Mouse (Mus musculus): ENCODE measurements at regions not wholly inside any gene's neighbourhood (a gene's known extent, or its start where the extent isn't known, plus 50 kb on each side); places are given as distances from the start of the nearest gene placed in this dataset.

GRCm38 (mm10) chr17:4296521-4297155, 600.6 kb upstream of the Nox3 start:
- no peaks in the 10 kb centered on the region for H3K27me3 ChIP-seq (ENCODE audit: control insufficient read depth, insufficient read depth, low read length)
- H3K9ac ChIP-seq (replicated peaks; ENCODE audit: low read depth, low read length) = no peak overlapping the region
- H3K4me2 ChIP-seq (ENCODE audit: low read depth, low read length) = no peak overlapping the region
- WGBS = 84% methylated on average over 6 of the region's 6 CpGs
- no peaks in the 10 kb centered on the region for H3K4me1 ChIP-seq (ENCODE audit: control insufficient read depth, insufficient read depth, low read length)
- no peak overlapping the region for H3K4me3 ChIP-seq (ENCODE audit: low read depth, low read length)
- no peaks in the 10 kb centered on the region for H3K36me3 ChIP-seq (ENCODE audit: control insufficient read depth, insufficient read depth, low read length)
- ATAC-seq (ENCODE audit: low read depth) = no peak
- H3K27ac ChIP-seq (ENCODE audit: low read depth, low read length) = no peak overlapping the region
- H3K9me3 ChIP-seq (ENCODE audit: control insufficient read depth, low read length) = no peaks in the 10 kb centered on the region

GRCm38 (mm10) chr17:4297156-4297535, 601.1 kb upstream of the Nox3 start:
- no peaks in the 10 kb centered on the region for H3K27me3 ChIP-seq (ENCODE audit: control insufficient read depth, insufficient read depth, low read length)
- ATAC-seq (ENCODE audit: low read depth) = no peak
- no peaks in the 10 kb centered on the region for H3K36me3 ChIP-seq (ENCODE audit: control insufficient read depth, insufficient read depth, low read length)
- no peak overlapping the region for H3K4me3 ChIP-seq (ENCODE audit: low read depth, low read length)
- no peaks in the 10 kb centered on the region for H3K4me1 ChIP-seq (ENCODE audit: control insufficient read depth, insufficient read depth, low read length)
- no peak overlapping the region for H3K9ac ChIP-seq (replicated peaks; ENCODE audit: low read depth, low read length)
- H3K9me3 ChIP-seq (ENCODE audit: control insufficient read depth, low read length) = no peaks in the 10 kb centered on the region
- no peak overlapping the region for H3K27ac ChIP-seq (ENCODE audit: low read depth, low read length)
- H3K4me2 ChIP-seq (ENCODE audit: low read depth, low read length) = no peak overlapping the region
- 57% methylated on average over 1 of the region's 1 CpGs for WGBS

- Histone ChIP-seq H3K9ac (replicated peaks; ENCODE audit: low read depth, low read length) (no peak overlapping the region), H3K27me3 (ENCODE audit: control insufficient read depth, insufficient read depth, low read length) (no peaks in the 10 kb centered on the region), H3K4me2 (ENCODE audit: low read depth, low read length) (no peak overlapping the region), H3K4me3 (ENCODE audit: low read depth, low read length) (no peak overlapping the region), H3K4me1 (ENCODE audit: control insufficient read depth, insufficient read depth, low read length) (no peaks in the 10 kb centered on the region), H3K9me3 (ENCODE audit: control insufficient read depth, low read length) (no peaks in the 10 kb centered on the region), H3K27ac (ENCODE audit: low read depth, low read length) (no peak overlapping the region), H3K36me3 (ENCODE audit: control insufficient read depth, insufficient read depth, low read length) (no peaks in the 10 kb centered on the region)
- WGBS = 82% methylated on average over 12 of the region's 12 CpGs
- ATAC-seq (ENCODE audit: low read depth) = no peak
Observed at GRCm38 (mm10) chr17:4301142-4301853, 605.2 kb upstream of the Nox3 start.

- no peaks in the 10 kb centered on the region for H3K9me3 ChIP-seq (ENCODE audit: control insufficient read depth, low read length)
- no peaks in the 10 kb centered on the region for H3K27me3 ChIP-seq (ENCODE audit: control insufficient read depth, insufficient read depth, low read length)
- no peak overlapping the region for H3K27ac ChIP-seq (ENCODE audit: low read depth, low read length)
- no peak overlapping the region for H3K9ac ChIP-seq (replicated peaks; ENCODE audit: low read depth, low read length)
- H3K4me1 ChIP-seq (ENCODE audit: control insufficient read depth, insufficient read depth, low read length) = 0 out of 2 replicates have a peak, but pooled peaks cover 3% of the 10 kb centered on the region
- no peak for ATAC-seq (ENCODE audit: low read depth)
- no peak overlapping the region for H3K4me3 ChIP-seq (ENCODE audit: low read depth, low read length)
- H3K4me2 ChIP-seq (ENCODE audit: low read depth, low read length) = no peak overlapping the region
- WGBS = 35% methylated on average over 4 of the region's 4 CpGs
- no peaks in the 10 kb centered on the region for H3K36me3 ChIP-seq (ENCODE audit: control insufficient read depth, insufficient read depth, low read length)
Observed at GRCm38 (mm10) chr17:4311785-4312379, 615.8 kb upstream of the Nox3 start.

- Histone ChIP-seq H3K4me1 (ENCODE audit: control insufficient read depth, insufficient read depth, low read length) (no peaks in the 10 kb centered on the region), H3K36me3 (ENCODE audit: control insufficient read depth, insufficient read depth, low read length) (no peaks in the 10 kb centered on the region), H3K4me2 (ENCODE audit: low read depth, low read length) (no peak overlapping the region), H3K9ac (replicated peaks; ENCODE audit: low read depth, low read length) (no peak overlapping the region), H3K27me3 (ENCODE audit: control insufficient read depth, insufficient read depth, low read length) (no peaks in the 10 kb centered on the region), H3K27ac (ENCODE audit: low read depth, low read length) (no peak overlapping the region), H3K4me3 (ENCODE audit: low read depth, low read length) (no peak overlapping the region), H3K9me3 (ENCODE audit: control insufficient read depth, low read length) (no peaks in the 10 kb centered on the region)
- ATAC-seq (ENCODE audit: low read depth) = no peak
- WGBS = 86% methylated on average over 4 of the region's 4 CpGs
Observed at GRCm38 (mm10) chr17:4319141-4319540, 623.1 kb upstream of the Nox3 start.

GRCm38 (mm10) chr17:4328810-4329209, 632.7 kb upstream of the Nox3 start:
- Histone ChIP-seq H3K4me2 (ENCODE audit: low read depth, low read length) (no peak overlapping the region), H3K27ac (ENCODE audit: low read depth, low read length) (no peak overlapping the region), H3K27me3 (ENCODE audit: control insufficient read depth, insufficient read depth, low read length) (no peaks in the 10 kb centered on the region), H3K9ac (replicated peaks; ENCODE audit: low read depth, low read length) (no peak overlapping the region), H3K36me3 (ENCODE audit: control insufficient read depth, insufficient read depth, low read length) (no peaks in the 10 kb centered on the region), H3K9me3 (ENCODE audit: control insufficient read depth, low read length) (no peaks in the 10 kb centered on the region), H3K4me1 (ENCODE audit: control insufficient read depth, insufficient read depth, low read length) (no peaks in the 10 kb centered on the region), H3K4me3 (ENCODE audit: low read depth, low read length) (no peak overlapping the region)
- ATAC-seq (ENCODE audit: low read depth) = no peak
- 74% methylated on average over 1 of the region's 1 CpGs for WGBS

GRCm38 (mm10) chr17:4331650-4332049, 635.6 kb upstream of the Nox3 start:
- Histone ChIP-seq H3K4me2 (ENCODE audit: low read depth, low read length) (no peak overlapping the region), H3K36me3 (ENCODE audit: control insufficient read depth, insufficient read depth, low read length) (no peaks in the 10 kb centered on the region), H3K4me1 (ENCODE audit: control insufficient read depth, insufficient read depth, low read length) (no peaks in the 10 kb centered on the region), H3K27ac (ENCODE audit: low read depth, low read length) (no peak overlapping the region), H3K9ac (replicated peaks; ENCODE audit: low read depth, low read length) (no peak overlapping the region), H3K27me3 (ENCODE audit: control insufficient read depth, insufficient read depth, low read length) (no peaks in the 10 kb centered on the region), H3K9me3 (ENCODE audit: control insufficient read depth, low read length) (no peaks in the 10 kb centered on the region), H3K4me3 (ENCODE audit: low read depth, low read length) (no peak overlapping the region)
- ATAC-seq (ENCODE audit: low read depth) = no peak
- WGBS = 63% methylated on average over 9 of the region's 9 CpGs

- Histone ChIP-seq H3K36me3 (ENCODE audit: control insufficient read depth, insufficient read depth, low read length) (no peaks in the 10 kb centered on the region), H3K9ac (replicated peaks; ENCODE audit: low read depth, low read length) (no peak overlapping the region), H3K9me3 (ENCODE audit: control insufficient read depth, low read length) (no peaks in the 10 kb centered on the region), H3K4me3 (ENCODE audit: low read depth, low read length) (no peak overlapping the region), H3K27me3 (ENCODE audit: control insufficient read depth, insufficient read depth, low read length) (no peaks in the 10 kb centered on the region), H3K4me1 (ENCODE audit: control insufficient read depth, insufficient read depth, low read length) (no peaks in the 10 kb centered on the region), H3K4me2 (ENCODE audit: low read depth, low read length) (no peak overlapping the region), H3K27ac (ENCODE audit: low read depth, low read length) (no peak overlapping the region)
- no peak for ATAC-seq (ENCODE audit: low read depth)
- WGBS = 92% methylated on average over 4 of the region's 4 CpGs
Observed at GRCm38 (mm10) chr17:4333091-4333490, 637.0 kb upstream of the Nox3 start.

- Histone ChIP-seq H3K9me3 (ENCODE audit: control insufficient read depth, low read length) (no peaks in the 10 kb centered on the region), H3K4me1 (ENCODE audit: control insufficient read depth, insufficient read depth, low read length) (no peaks in the 10 kb centered on the region), H3K9ac (replicated peaks; ENCODE audit: low read depth, low read length) (no peak overlapping the region), H3K4me2 (ENCODE audit: low read depth, low read length) (no peak overlapping the region), H3K27ac (ENCODE audit: low read depth, low read length) (no peak overlapping the region), H3K36me3 (ENCODE audit: control insufficient read depth, insufficient read depth, low read length) (no peaks in the 10 kb centered on the region), H3K4me3 (ENCODE audit: low read depth, low read length) (no peak overlapping the region), H3K27me3 (ENCODE audit: control insufficient read depth, insufficient read depth, low read length) (no peaks in the 10 kb centered on the region)
- 67% methylated on average over 1 of the region's 1 CpGs for WGBS
- ATAC-seq (ENCODE audit: low read depth) = no peak
Observed at GRCm38 (mm10) chr17:4353018-4353417, 641.1 kb upstream of the Arid1b start.

All from neural tube, embryonic 14.5 days (tissue).